Mouse (Mus musculus) heart, postnatal 4 days (tissue): ENCODE results near the gene Ipcef1. TPM values are rescaled to one million over a fixed set of nuclear protein-coding genes. Genes with fewer than 3 reads are reported as not detected.

Experiments used
- DNase-seq: peaks from one replicate; pipeline ENCODE4 v3.0.0; 2021
- total RNA-seq, 2 experiments: library from RNA; stranded (reverse); gene quantifications; 2 replicates each; pipeline ENCODE4 v1.2.3; 2021

Ipcef1 gene
- total RNA-seq, 2 experiments from 2014 or later = 0.20 to 0.41 TPM

- no peak for DNase-seq
Measured at GRCm38 (mm10) chr10:6878276-6878881, 173.9 kb downstream of the Ipcef1 start.

- DNase-seq = no peak
Measured at GRCm38 (mm10) chr10:6873917-6874316, 178.4 kb downstream of the Ipcef1 start.

GRCm38 (mm10) chr10:6871418-6872072 lies 180.7 kb downstream of the Ipcef1 start:
- DNase-seq = no peak

GRCm38 (mm10) chr10:6855812-6856211 lies 196.5 kb downstream of the Ipcef1 start:
- no peak for DNase-seq

- no peak for DNase-seq
Measured at GRCm38 (mm10) chr10:6848834-6849233, 203.4 kb downstream of the Ipcef1 start.

GRCm38 (mm10) chr10:6848162-6848754 lies 204.0 kb downstream of the Ipcef1 start:
- no peak for DNase-seq

- no peak for DNase-seq
Measured at GRCm38 (mm10) chr10:6846283-6846682, 206.0 kb downstream of the Ipcef1 start.

- DNase-seq = no peak
Measured at GRCm38 (mm10) chr10:6842225-6842624, 210.1 kb downstream of the Ipcef1 start.

Other genes starting within 250 kb of the Ipcef1 start
- gene Cnksr3, start 159.8 kb upstream of the Ipcef1 start, total RNA-seq = 10 to 100 TPM; 25.7 to 28.7 TPM